Mouse (Mus musculus) megakaryocyte, embryonic 14.5 days (primary cell): ENCODE measurements around the gene Pkd1l3.

Experiments used
- FLI1 ChIP-seq: IDR thresholded peaks from 2 replicates; pipeline ENCODE4 v1.6.1; 2012; ENCODE audit warnings: low read length, inconsistent platforms, mixed read lengths
- GATA1 ChIP-seq: IDR thresholded peaks from 3 replicates; pipeline ENCODE4 v1.6.1; 2012; ENCODE audit warnings: mixed read lengths, low read length, inconsistent platforms, borderline replicate concordance

- TF ChIP-seq GATA1 (no peak), FLI1 (no peak)
These were observed 24.5 kb downstream of the Pkd1l3 start for GRCm38 (mm10) chr8:109638851-109639250.
